Mouse (Mus musculus) brain, embryonic 18.5 days (tissue): ENCODE measurements at regions not wholly inside any gene's neighbourhood (a gene's known extent, or its start where the extent isn't known, plus 50 kb on each side); places are given as distances from the start of the nearest gene placed in this dataset.

Experiments used
- DNase-seq: peaks from one replicate; pipeline ENCODE4 v3.0.0-alpha.2; 2012; ENCODE audit warnings: low read depth, low spot score

GRCm38 (mm10) chr6:99939382-99939781 is 213.2 kb upstream of the Prok2 start:
- DNase-seq, result no peak

- no peak for DNase-seq
Measured at GRCm38 (mm10) chr6:99938949-99939348, 212.8 kb upstream of the Prok2 start.

GRCm38 (mm10) chr6:99936716-99937115 is 210.5 kb upstream of the Prok2 start:
- DNase-seq, result no peak

GRCm38 (mm10) chr6:99935373-99935772 is 209.2 kb upstream of the Prok2 start:
- no peak for DNase-seq

- no peak for DNase-seq
Measured at GRCm38 (mm10) chr6:99934394-99934793, 208.2 kb upstream of the Prok2 start.

- DNase-seq, result no peak
Measured at GRCm38 (mm10) chr6:99933404-99933803, 207.2 kb upstream of the Prok2 start.

GRCm38 (mm10) chr6:99932923-99933322 is 206.7 kb upstream of the Prok2 start:
- no peak for DNase-seq

- DNase-seq, result no peak
Measured at GRCm38 (mm10) chr6:99932405-99932804, 206.2 kb upstream of the Prok2 start.

- DNase-seq, result no peak
Measured at GRCm38 (mm10) chr6:99931588-99931987, 205.4 kb upstream of the Prok2 start.

GRCm38 (mm10) chr6:99930316-99930715 is 204.1 kb upstream of the Prok2 start:
- no peak for DNase-seq

GRCm38 (mm10) chr6:99927933-99928555 is 201.9 kb upstream of the Prok2 start:
- no peak for DNase-seq

GRCm38 (mm10) chr6:99924181-99924580 is 198.0 kb upstream of the Prok2 start:
- no peak for DNase-seq

GRCm38 (mm10) chr6:99921966-99922365 is 195.8 kb upstream of the Prok2 start:
- no peak for DNase-seq

GRCm38 (mm10) chr6:99919816-99920562 is 193.8 kb upstream of the Prok2 start:
- DNase-seq, result no peak

GRCm38 (mm10) chr6:99918351-99918750 is 192.2 kb upstream of the Prok2 start:
- no peak for DNase-seq

- DNase-seq, result no peak
Measured at GRCm38 (mm10) chr6:99909921-99910320, 183.7 kb upstream of the Prok2 start.

- no peak for DNase-seq
Measured at GRCm38 (mm10) chr6:99909459-99909858, 183.3 kb upstream of the Prok2 start.

- DNase-seq, result no peak
Measured at GRCm38 (mm10) chr6:99908066-99908465, 181.9 kb upstream of the Prok2 start.

- DNase-seq, result no peak
Measured at GRCm38 (mm10) chr6:99905194-99905593, 179.0 kb upstream of the Prok2 start.

- no peak for DNase-seq
Measured at GRCm38 (mm10) chr6:99904607-99905006, 178.4 kb upstream of the Prok2 start.

GRCm38 (mm10) chr6:99904044-99904443 is 177.9 kb upstream of the Prok2 start:
- DNase-seq, result peak; percentile 54

- no peak for DNase-seq
Measured at GRCm38 (mm10) chr6:99901564-99901963, 175.4 kb upstream of the Prok2 start.

GRCm38 (mm10) chr6:99901146-99901545 is 175.0 kb upstream of the Prok2 start:
- no peak for DNase-seq
